Mouse (Mus musculus) liver, embryonic 16.5 days (tissue): ENCODE measurements around the gene Rab3b. TPM values are rescaled to one million over a fixed set of nuclear protein-coding genes. Genes with fewer than 3 reads are reported as not detected.

Source experiments
- ATAC-seq: fragments of 200-750 bp; cut with Nextera tagmentation; 2 replicates; pipeline ENCODE4 v1.8.0; 2017; ENCODE audit warnings: low read depth, mild to moderate bottlenecking, moderate number of reproducible peaks, moderate library complexity
- H3K27ac ChIP-seq: fragments of 300-500 bp; sonication (generic); 2 replicates; pipeline ENCODE4 v1.5.1; 2014; ENCODE audit warnings: mild to moderate bottlenecking, low read length
- H3K27me3 ChIP-seq: fragments of 300-500 bp; sonication (generic); 2 replicates; pipeline ENCODE4 v1.6.1; 2014; ENCODE audit warnings: low read depth, low read length, mixed read lengths; ENCODE audit not compliant: control insufficient read depth, insufficient read depth
- H3K36me3 ChIP-seq: fragments of 300-500 bp; sonication (generic); 2 replicates; pipeline ENCODE4 v1.6.1; 2014; ENCODE audit warnings: mild to moderate bottlenecking; ENCODE audit not compliant: control insufficient read depth, insufficient read depth
- H3K4me1 ChIP-seq: fragments of 300-500 bp; sonication (generic); 2 replicates; pipeline ENCODE4 v1.6.1; 2014; ENCODE audit warnings: low read depth, low read length, mixed read lengths; ENCODE audit not compliant: control insufficient read depth
- H3K4me2 ChIP-seq: fragments of 300-500 bp; sonication (generic); 2 replicates; pipeline ENCODE4 v1.6.1; 2014; ENCODE audit warnings: low read depth, low read length, mixed read lengths
- H3K4me3 ChIP-seq: fragments of 300-500 bp; sonication (generic); 2 replicates; pipeline ENCODE4 v1.5.1; 2014; ENCODE audit warnings: low read depth, mild to moderate bottlenecking, low read length
- H3K9ac ChIP-seq: fragments of 300-500 bp; sonication (generic); 2 replicates; pipeline ENCODE4 v1.6.1; 2014; ENCODE audit warnings: low read depth, low read length
- H3K9me3 ChIP-seq: fragments of 300-500 bp; sonication (generic); replicated peaks from 2 replicates; pipeline ENCODE4 v1.6.1; 2016; ENCODE audit warnings: low read length; ENCODE audit not compliant: control insufficient read depth
- WGBS: fragments of 180-500 bp; shearing (Covaris S2); extraction: QIAGEN DNeasy Blood & Tissue Kit; methylation state at CpG from one replicate; pipeline ENCODE4 v1.1.7; 2014; ENCODE audit not compliant: insufficient replicate concordance; 5-methylcytosine and 5-hydroxymethylcytosine counted together
- polyA plus RNA-seq: library from polyadenylated mRNA; unstranded; fragments of >200 nt; fragmentation: Nextera tagmentation; extraction: Ambion mirVana; gene quantifications from 2 replicates; pipeline ENCODE4 v1.2.1, GENCODE M21; 2015

Gene Rab3b
- polyA plus RNA-seq, 1 experiment from 2014 or later: 2.5 TPM

GRCm38 (mm10) chr4:108990032-108990431, 111.2 kb downstream of the Rab3b start:
- Histone ChIP-seq H3K4me2 (peak overlapping the region; percentile 27; the same call in 1 of the 2 replicates), H3K27ac (peak overlapping the region; percentile 46), H3K4me3 (no peak overlapping the region), H3K9me3 (no peaks in the 10 kb centered on the region), H3K9ac (0 out of 2 replicates have a peak overlapping the region, but pooled peaks have one; percentile 1), H3K27me3 (no peaks in the 10 kb centered on the region), H3K36me3 (no peaks in the 10 kb centered on the region), H3K4me1 (peaks cover 13% of the 10 kb centered on the region)
- peak; percentile 97 for ATAC-seq

- H3K4me2 ChIP-seq: peak overlapping the region; percentile 27; the same call in 1 of the 2 replicates
- no peaks in the 10 kb centered on the region for H3K27me3 ChIP-seq
- 80% methylated on average over 6 of the region's 6 CpGs for WGBS
- no peak overlapping the region for H3K4me3 ChIP-seq
- H3K9me3 ChIP-seq: no peaks in the 10 kb centered on the region
- ATAC-seq: 0 out of 2 replicates have a peak, but pooled peaks have one; percentile 33
- H3K36me3 ChIP-seq: no peaks in the 10 kb centered on the region
- H3K4me1 ChIP-seq: peaks cover 13% of the 10 kb centered on the region
- 0 out of 2 replicates have a peak overlapping the region, but pooled peaks have one; percentile 1 for H3K9ac ChIP-seq
- peak overlapping the region; percentile 35; the same call in 1 of the 2 replicates for H3K27ac ChIP-seq
Measured at GRCm38 (mm10) chr4:108990571-108990970, 111.7 kb downstream of the Rab3b start.

DNA sequence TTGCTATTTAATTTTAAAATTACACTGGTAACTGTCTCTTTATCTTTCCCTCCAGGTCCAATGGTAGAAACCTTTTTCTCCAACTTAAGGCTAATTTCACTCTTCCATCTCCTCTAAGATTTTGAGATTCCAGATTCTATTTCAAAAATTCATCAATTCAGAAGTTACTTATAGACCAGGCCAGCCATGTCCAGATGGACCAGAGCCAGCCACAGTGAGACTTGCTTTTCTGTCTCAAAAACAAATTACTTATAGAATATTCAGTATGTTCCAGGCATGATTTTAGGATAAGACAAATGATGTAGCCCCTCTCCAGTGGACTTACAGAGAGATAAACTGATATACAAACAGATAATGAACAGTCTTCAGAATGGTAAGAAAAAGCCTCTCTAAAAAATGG, 112.9 kb downstream of the Rab3b start:
- Histone ChIP-seq H3K4me2 (no peak overlapping the region), H3K9me3 (no peaks in the 10 kb centered on the region), H3K27me3 (no peaks in the 10 kb centered on the region), H3K36me3 (no peaks in the 10 kb centered on the region), H3K9ac (no peak overlapping the region), H3K4me1 (peaks cover 13% of the 10 kb centered on the region), H3K27ac (no peak overlapping the region), H3K4me3 (no peak overlapping the region)
- no peak for ATAC-seq

Other genes starting within 250 kb of the Rab3b start
- gene 3110021N24Rik, start 159.4 kb upstream of the Rab3b start, polyA plus RNA-seq: 0.06 and 0.11 TPM in 2 replicates
- 0.29 and 0.38 TPM in 2 replicates for gene Zfyve9, start 98.3 kb upstream of the Rab3b start, polyA plus RNA-seq
- 36.8 and 39.8 TPM in 2 replicates for gene Btf3l4, start 45.4 kb upstream of the Rab3b start, polyA plus RNA-seq
- gene Txndc12, start 44.5 kb upstream of the Rab3b start, polyA plus RNA-seq: 27.5 and 27.8 TPM in 2 replicates
- 29.0 and 31.2 TPM in 2 replicates for gene Kti12, start 31.3 kb upstream of the Rab3b start, polyA plus RNA-seq
- 0.11 and 0.16 TPM in 2 replicates for gene A730015C16Rik, start 30.4 kb upstream of the Rab3b start, polyA plus RNA-seq
- gene Nrd1, start 121.6 kb downstream of the Rab3b start, polyA plus RNA-seq: 33.5 and 33.8 TPM in 2 replicates